Mouse (Mus musculus) intestine, embryonic 15.5 days (tissue): Measurements from ENCODE around the gene Megf11. TPM values are rescaled to one million over a fixed set of nuclear protein-coding genes. Genes with fewer than 3 reads are reported as not detected.

ENCODE experiments used
- ATAC-seq: fragments of 200-750 bp; cut with Nextera tagmentation; 2 replicates; pipeline ENCODE4 v1.8.0; 2017; ENCODE audit warnings: moderate TSS enrichment, moderate library complexity
- H3K27ac ChIP-seq: fragments of 300-500 bp; sonication (generic); 2 replicates; pipeline ENCODE4 v1.5.1; 2015; ENCODE audit warnings: mild to moderate bottlenecking, inconsistent platforms
- H3K27me3 ChIP-seq: fragments of 300-500 bp; sonication (generic); replicated peaks from 2 replicates; pipeline ENCODE4 v1.6.1; 2015; ENCODE audit warnings: inconsistent platforms
- H3K36me3 ChIP-seq: fragments of 300-500 bp; sonication (generic); 2 replicates; pipeline ENCODE4 v1.6.1; 2015; ENCODE audit warnings: inconsistent platforms
- H3K4me1 ChIP-seq: fragments of 300-500 bp; sonication (generic); replicated peaks from 2 replicates; pipeline ENCODE4 v1.6.1; 2015; ENCODE audit warnings: inconsistent platforms
- H3K4me2 ChIP-seq: fragments of 300-500 bp; sonication (generic); replicated peaks from 2 replicates; pipeline ENCODE4 v1.6.1; 2015; ENCODE audit warnings: mild to moderate bottlenecking, inconsistent platforms
- H3K4me3 ChIP-seq: fragments of 300-500 bp; sonication (generic); replicated peaks from 2 replicates; pipeline ENCODE4 v1.5.1; 2015; ENCODE audit warnings: inconsistent platforms
- H3K9ac ChIP-seq: fragments of 300-500 bp; sonication (generic); 2 replicates; pipeline ENCODE4 v1.6.1; 2015; ENCODE audit warnings: inconsistent platforms
- H3K9me3 ChIP-seq: fragments of 300-500 bp; sonication (generic); 2 replicates; pipeline ENCODE4 v1.6.1; 2016; ENCODE audit warnings: inconsistent platforms
- WGBS: fragments of 180-500 bp; shearing (Covaris S2); methylation state at CpG from one replicate; pipeline ENCODE4 v1.1.7; 2015; 5-methylcytosine and 5-hydroxymethylcytosine counted together
- polyA plus RNA-seq: library from polyadenylated mRNA; unstranded; fragments of >200 nt; fragmentation: Nextera tagmentation; extraction: Ambion mirVana; gene quantifications from 2 replicates; pipeline ENCODE4 v1.2.1, GENCODE M21; 2015

The Megf11 gene
- polyA plus RNA-seq, 1 experiment from 2014 or later = 0.89 TPM

- H3K4me3 ChIP-seq = no peak overlapping the region
- no peak overlapping the region for H3K4me2 ChIP-seq
- no peaks in the 10 kb centered on the region for H3K27me3 ChIP-seq
- H3K4me1 ChIP-seq = 0 out of 2 replicates have a peak, but pooled peaks cover 7% of the 10 kb centered on the region
- H3K9ac ChIP-seq = no peak overlapping the region
- H3K27ac ChIP-seq = no peak overlapping the region
- no peak for ATAC-seq
- no peaks in the 10 kb centered on the region for H3K9me3 ChIP-seq
- 72% methylated on average over 2 of the region's 2 CpGs for WGBS
- no peaks in the 10 kb centered on the region for H3K36me3 ChIP-seq
These were observed 307.7 kb downstream of the Megf11 start for GRCm38 (mm10) chr9:64693094-64693493.

- H3K9ac ChIP-seq = no peak overlapping the region
- 95% methylated on average over 1 of the region's 1 CpGs for WGBS
- H3K4me1 ChIP-seq = 0 out of 2 replicates have a peak, but pooled peaks cover 11% of the 10 kb centered on the region
- H3K4me2 ChIP-seq = no peak overlapping the region
- no peak for ATAC-seq
- H3K36me3 ChIP-seq = 0 out of 2 replicates have a peak, but pooled peaks cover 3% of the 10 kb centered on the region
- no peak overlapping the region for H3K4me3 ChIP-seq
- no peaks in the 10 kb centered on the region for H3K27me3 ChIP-seq
- H3K9me3 ChIP-seq = no peaks in the 10 kb centered on the region
- no peak overlapping the region for H3K27ac ChIP-seq
These were observed 309.8 kb downstream of the Megf11 start for GRCm38 (mm10) chr9:64695266-64695665.

- Histone ChIP-seq H3K4me2 (no peak overlapping the region), H3K4me1 (0 out of 2 replicates have a peak, but pooled peaks cover 13% of the 10 kb centered on the region), H3K27me3 (no peaks in the 10 kb centered on the region), H3K4me3 (no peak overlapping the region), H3K9ac (no peak overlapping the region), H3K9me3 (no peaks in the 10 kb centered on the region), H3K36me3 (0 out of 2 replicates have a peak, but pooled peaks cover 3% of the 10 kb centered on the region), H3K27ac (no peak overlapping the region)
- 81% methylated on average over 4 of the region's 4 CpGs for WGBS
- no peak for ATAC-seq
These were observed 311.0 kb downstream of the Megf11 start for GRCm38 (mm10) chr9:64696404-64696803.

GRCm38 (mm10) chr9:64697006-64697405, 311.6 kb downstream of the Megf11 start:
- 83% methylated on average over 1 of the region's 1 CpGs for WGBS
- no peak for ATAC-seq

GRCm38 (mm10) chr9:64697677-64698076, 312.3 kb downstream of the Megf11 start:
- Histone ChIP-seq H3K27me3 (no peaks in the 10 kb centered on the region), H3K36me3 (0 out of 2 replicates have a peak, but pooled peaks cover 3% of the 10 kb centered on the region), H3K27ac (no peak overlapping the region), H3K9me3 (no peaks in the 10 kb centered on the region), H3K9ac (no peak overlapping the region), H3K4me3 (no peak overlapping the region), H3K4me2 (no peak overlapping the region), H3K4me1 (0 out of 2 replicates have a peak, but pooled peaks cover 16% of the 10 kb centered on the region)
- ATAC-seq = no peak
- 94% methylated on average over 5 of the region's 5 CpGs for WGBS

More at GRCm38 (mm10) chr9:64697006-64697405, 311.6 kb downstream of the Megf11 start:
- H3K4me1 ChIP-seq = 0 out of 2 replicates have a peak, but pooled peaks cover 14% of the 10 kb centered on the region
- no peak overlapping the region for H3K27ac ChIP-seq
- 0 out of 2 replicates have a peak, but pooled peaks cover 3% of the 10 kb centered on the region for H3K36me3 ChIP-seq
- H3K4me3 ChIP-seq = no peak overlapping the region
- H3K9ac ChIP-seq = no peak overlapping the region
- H3K9me3 ChIP-seq = no peaks in the 10 kb centered on the region
- no peak overlapping the region for H3K4me2 ChIP-seq
- H3K27me3 ChIP-seq = no peaks in the 10 kb centered on the region

- ATAC-seq = no peak
- no peak overlapping the region for H3K4me2 ChIP-seq
- H3K4me3 ChIP-seq = no peak overlapping the region
- H3K27ac ChIP-seq = no peak overlapping the region
- H3K9me3 ChIP-seq = no peaks in the 10 kb centered on the region
- H3K4me1 ChIP-seq = 0 out of 2 replicates have a peak, but pooled peaks cover 20% of the 10 kb centered on the region
- no peaks in the 10 kb centered on the region for H3K27me3 ChIP-seq
- 0 out of 2 replicates have a peak, but pooled peaks cover 3% of the 10 kb centered on the region for H3K36me3 ChIP-seq
- 90% methylated on average over 1 of the region's 1 CpGs for WGBS
- no peak overlapping the region for H3K9ac ChIP-seq
These were observed 313.2 kb downstream of the Megf11 start for GRCm38 (mm10) chr9:64698586-64698985.

GRCm38 (mm10) chr9:64700451-64701311, 315.3 kb downstream of the Megf11 start:
- Histone ChIP-seq H3K27me3 (no peaks in the 10 kb centered on the region), H3K4me2 (no peak overlapping the region), H3K27ac (peak overlapping the region; percentile 51; the same call in 1 of the 2 replicates), H3K36me3 (0 out of 2 replicates have a peak, but pooled peaks cover 3% of the 10 kb centered on the region), H3K9me3 (no peaks in the 10 kb centered on the region), H3K4me1 (0 out of 2 replicates have a peak, but pooled peaks cover 25% of the 10 kb centered on the region), H3K9ac (no peak overlapping the region), H3K4me3 (no peak overlapping the region)
- WGBS = 57% methylated on average over 4 of the region's 4 CpGs
- ATAC-seq = peak; percentile 83

GRCm38 (mm10) chr9:64701651-64702050, 316.2 kb downstream of the Megf11 start:
- Histone ChIP-seq H3K4me1 (0 out of 2 replicates have a peak, but pooled peaks cover 25% of the 10 kb centered on the region), H3K4me2 (no peak overlapping the region), H3K9me3 (no peaks in the 10 kb centered on the region), H3K4me3 (no peak overlapping the region), H3K27ac (peak overlapping the region; percentile 51; the same call in 1 of the 2 replicates), H3K36me3 (0 out of 2 replicates have a peak, but pooled peaks cover 3% of the 10 kb centered on the region), H3K27me3 (no peaks in the 10 kb centered on the region), H3K9ac (no peak overlapping the region)
- ATAC-seq = no peak
- 76% methylated on average over 1 of the region's 1 CpGs for WGBS

GRCm38 (mm10) chr9:64702391-64702790, 317.0 kb downstream of the Megf11 start:
- Histone ChIP-seq H3K27me3 (no peaks in the 10 kb centered on the region), H3K9me3 (no peaks in the 10 kb centered on the region), H3K4me1 (0 out of 2 replicates have a peak, but pooled peaks cover 25% of the 10 kb centered on the region), H3K27ac (0 out of 2 replicates have a peak overlapping the region, but pooled peaks have one; percentile 18), H3K4me2 (no peak overlapping the region), H3K36me3 (0 out of 2 replicates have a peak, but pooled peaks cover 3% of the 10 kb centered on the region), H3K9ac (no peak overlapping the region), H3K4me3 (no peak overlapping the region)
- ATAC-seq = no peak

GRCm38 (mm10) chr9:64702937-64703336, 317.5 kb downstream of the Megf11 start:
- peak; percentile 85 for ATAC-seq
- 0 out of 2 replicates have a peak overlapping the region, but pooled peaks have one; percentile 18 for H3K27ac ChIP-seq
- H3K36me3 ChIP-seq = 0 out of 2 replicates have a peak, but pooled peaks cover 3% of the 10 kb centered on the region
- H3K4me1 ChIP-seq = 0 out of 2 replicates have a peak, but pooled peaks cover 25% of the 10 kb centered on the region
- H3K9me3 ChIP-seq = no peaks in the 10 kb centered on the region
- H3K4me3 ChIP-seq = no peak overlapping the region
- H3K9ac ChIP-seq = no peak overlapping the region
- WGBS = 55% methylated on average over 2 of the region's 2 CpGs
- H3K4me2 ChIP-seq = no peak overlapping the region
- H3K27me3 ChIP-seq = no peaks in the 10 kb centered on the region

GRCm38 (mm10) chr9:64703420-64703965, 318.1 kb downstream of the Megf11 start:
- H3K36me3 ChIP-seq = peaks cover 8% of the 10 kb centered on the region; the same call in 1 of the 2 replicates

More at GRCm38 (mm10) chr9:64703420-64703965, 318.1 kb downstream of the Megf11 start:
- Histone ChIP-seq H3K4me2 (no peak overlapping the region), H3K27ac (0 out of 2 replicates have a peak overlapping the region, but pooled peaks have one; percentile 18), H3K9ac (no peak overlapping the region), H3K4me1 (0 out of 2 replicates have a peak, but pooled peaks cover 25% of the 10 kb centered on the region), H3K9me3 (no peaks in the 10 kb centered on the region), H3K27me3 (no peaks in the 10 kb centered on the region), H3K4me3 (no peak overlapping the region)
- no peak for ATAC-seq
